In the genomic region with DNA sequence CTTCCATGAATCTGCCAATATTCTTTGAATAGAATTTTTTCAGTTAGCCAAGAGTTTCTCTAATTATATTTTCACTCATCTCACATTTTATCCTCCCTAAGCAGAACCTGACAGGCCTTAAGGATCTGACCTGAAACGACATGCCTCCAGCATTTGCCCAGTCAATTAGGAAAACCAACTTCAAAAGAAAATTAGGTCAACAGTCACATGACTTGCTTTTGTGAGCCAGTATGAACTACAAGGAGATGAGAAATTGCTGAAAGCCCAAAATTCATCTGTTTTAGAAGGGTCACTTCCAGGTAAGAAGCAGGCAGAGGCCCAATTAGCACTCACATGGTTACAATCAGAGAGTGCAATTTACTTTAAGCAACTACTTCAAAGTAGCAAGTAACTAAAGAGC, we compare ENCODE assay signal across 18 mouse cellular contexts. TPM values are rescaled to one million over a fixed set of nuclear protein-coding genes. Genes with fewer than 3 reads are reported as not detected.
DNase-seq lines count a peak whose midpoint lies in the region; ATAC-seq and TF ChIP-seq lines count a peak whose summit lies in the region.
"Had no signal": no experiment of that assay in that cellular context is flagged by ENCODE, and none has a peak within 500 bp of the region (broad histone marks: within the 10 kb centered on the region; RNA-seq: fewer than 3 reads in every experiment).

No protein-coding gene starts in this region.

- WGBS in forebrain, postnatal 0 days, result 39% methylated on average over 1 of the region's 1 CpGs

- DNase-seq in cerebellum, adult 9-11 months, result peak; percentile 8
- DNase-seq in cerebellum, adult 11-12 months, result no peak
- peak; percentile 40 for DNase-seq in kidney, adult 9 months
- no peak for DNase-seq in kidney, postnatal 25 days
- peak; percentile 80 for DNase-seq in Muller cell, postnatal 12 days (ENCODE audit: inconsistent ontology term)
- peak; percentile 24 for DNase-seq in retina, embryonic 14.5 days (ENCODE audit: low spot score)
- DNase-seq in forebrain, postnatal 0 days, result no peak
- DNase-seq: adrenal gland, adult 8-10 months; cerebellum, postnatal 14 days; gastrocnemius, postnatal 14 days; heart, adult 2 months; heart, postnatal 14 days had no signal

- no peaks in the 10 kb centered on the region for H3K27me3 ChIP-seq in forebrain, postnatal 0 days (ENCODE audit: insufficient read depth, low read length)
- H3K27me3 ChIP-seq: CH12.LX; forebrain, embryonic 13.5 days; heart, embryonic 15.5 days; hindbrain, embryonic 13.5 days had no signal

- ATAC-seq in forebrain, postnatal 0 days, result no peak
- ATAC-seq: forebrain, embryonic 13.5 days; hindbrain, postnatal 0 days had no signal

- no peak overlapping the region for H3K4me3 ChIP-seq in forebrain, postnatal 0 days (ENCODE audit: low read depth, low read length)
- H3K4me3 ChIP-seq: forebrain, embryonic 13.5 days; heart, adult 2 months; heart, embryonic 15.5 days; hindbrain, embryonic 13.5 days had no signal

- no peak for TF ChIP-seq CTCF in forebrain, postnatal 0 days (IDR thresholded peaks at IDR 0.05; ENCODE audit: low read depth)

- no peak overlapping the region for H3K9ac ChIP-seq in forebrain, postnatal 0 days
- H3K9ac ChIP-seq: forebrain, embryonic 13.5 days; heart, embryonic 15.5 days; hindbrain, embryonic 13.5 days had no signal

- H3K36me3 ChIP-seq in forebrain, postnatal 0 days (ENCODE audit: insufficient read depth), result no peaks in the 10 kb centered on the region
- H3K36me3 ChIP-seq: heart, embryonic 15.5 days; hindbrain, embryonic 13.5 days had no signal

- no peaks in the 10 kb centered on the region for H3K9me3 ChIP-seq in forebrain, postnatal 0 days (ENCODE audit: low read length)
- H3K9me3 ChIP-seq: forebrain, embryonic 13.5 days; heart, embryonic 15.5 days; hindbrain, embryonic 13.5 days had no signal

- no peak overlapping the region for H3K4me2 ChIP-seq in forebrain, postnatal 0 days (ENCODE audit: low read depth)
- H3K4me2 ChIP-seq: forebrain, embryonic 13.5 days; heart, embryonic 11.5 days; heart, embryonic 15.5 days; hindbrain, embryonic 13.5 days had no signal

- H3K4me1 ChIP-seq in forebrain, postnatal 0 days (ENCODE audit: insufficient read depth), result no peaks in the 10 kb centered on the region

- H3K27ac ChIP-seq in forebrain, postnatal 0 days (ENCODE audit: low read depth, low read length), result no peak overlapping the region
- H3K27ac ChIP-seq: forebrain, embryonic 13.5 days; heart, adult 2 months; heart, embryonic 15.5 days; hindbrain, embryonic 13.5 days; hindbrain, postnatal 0 days had no signal

RNA-seq across cellular contexts. Expression of a gene that starts 44.4 kb away (rescaled TPM):
- 178 and 256 TPM in 2 replicates for total RNA-seq in forebrain, postnatal 0 days (2014; rRNA removed)
- 21.6 and 45.3 TPM in 2 replicates for polyA plus RNA-seq in forebrain, postnatal 0 days (2015; fragmentation: Nextera tagmentation; extraction: Ambion mirVana)

Comparison
In these comparisons a context has a peak if more than half of its experiments do, and no peak if none do; other contexts are left out.
1. DNase-seq: peak in cerebellum, adult 9-11 months (single experiment), kidney, adult 9 months (single experiment), Muller cell, postnatal 12 days (single experiment) and retina, embryonic 14.5 days (single experiment); none in cerebellum, adult 11-12 months (single experiment), kidney, postnatal 25 days (0 of 2) and forebrain, postnatal 0 days (single experiment).